Mouse (Mus musculus) lung, postnatal 4 days (tissue): ENCODE results near the gene Dkk3.

Experiments
- DNase-seq, 2 experiments: peaks; one replicate each; pipeline ENCODE4 v3.0.0; 2021

Gene Dkk3

GRCm38 (mm10) chr7:112158942-112159341 is at the start of gene Dkk3:
Gene Dkk3 (minus strand): TSS chr7:112159057.
- peak; percentile 65 to 80 for DNase-seq

DNA sequence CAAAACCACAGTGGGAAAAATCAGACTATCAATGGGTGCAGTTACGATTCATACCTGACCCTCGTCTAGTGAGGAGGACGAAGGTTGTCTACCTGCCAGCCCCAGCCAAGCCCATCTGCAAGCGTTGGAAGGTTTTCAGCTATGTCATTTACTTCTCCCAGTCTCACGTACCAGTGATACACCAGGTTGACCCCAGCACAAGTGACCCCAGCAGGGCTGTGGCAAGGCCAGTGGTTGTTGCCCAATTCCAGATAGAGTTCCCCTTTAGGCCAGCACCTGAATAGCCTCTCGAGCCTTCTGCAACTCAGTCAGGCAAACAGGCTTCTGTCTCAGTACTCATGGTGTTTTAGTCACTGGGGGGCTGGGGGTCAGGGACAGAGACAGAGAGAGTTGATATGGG is 48.9 kb upstream of the Dkk3 start:
- no peak for DNase-seq

DNA sequence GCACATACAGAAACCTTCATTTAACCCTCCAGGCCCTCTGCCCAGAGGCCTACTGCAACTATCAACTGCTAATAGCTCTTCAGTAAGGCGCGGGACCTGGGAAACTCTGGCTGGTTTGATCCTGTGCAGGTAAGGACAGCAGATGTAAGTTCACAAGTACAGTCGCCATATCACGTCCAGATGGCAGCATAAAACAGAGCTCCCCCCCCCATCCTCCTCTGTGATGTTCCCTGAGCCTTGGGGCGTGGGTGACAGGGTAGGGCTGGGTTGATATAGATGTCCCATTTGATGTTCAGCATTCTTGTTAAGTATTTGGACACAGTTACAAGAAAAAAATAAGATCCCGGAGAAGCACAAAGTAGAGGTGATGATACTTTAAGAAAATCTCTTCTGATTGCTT is 46.7 kb upstream of the Dkk3 start:
- DNase-seq: no peak

- no peak for DNase-seq
Observed at GRCm38 (mm10) chr7:112204380-112204963, 45.6 kb upstream of the Dkk3 start.

DNA sequence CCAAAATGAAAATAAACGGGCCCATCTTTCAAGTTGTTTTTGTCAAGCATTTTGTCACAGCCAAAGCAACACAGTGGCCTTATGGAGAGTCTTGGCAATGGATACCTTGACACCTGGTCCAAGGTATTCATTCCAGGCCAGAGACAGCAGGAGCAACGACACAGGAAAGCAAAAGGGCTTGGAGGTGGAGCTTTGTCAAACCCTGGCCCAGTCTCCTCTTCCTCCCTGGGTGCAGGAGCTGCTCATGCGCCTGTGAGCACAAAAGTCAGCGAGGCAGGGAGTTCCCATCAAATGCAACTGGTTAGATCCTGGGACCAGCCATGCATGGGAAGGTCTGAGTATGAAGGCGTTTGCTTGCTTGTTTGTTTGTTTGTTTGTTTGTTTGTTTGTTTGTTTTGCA is 45.1 kb upstream of the Dkk3 start:
- no peak for DNase-seq

DNA sequence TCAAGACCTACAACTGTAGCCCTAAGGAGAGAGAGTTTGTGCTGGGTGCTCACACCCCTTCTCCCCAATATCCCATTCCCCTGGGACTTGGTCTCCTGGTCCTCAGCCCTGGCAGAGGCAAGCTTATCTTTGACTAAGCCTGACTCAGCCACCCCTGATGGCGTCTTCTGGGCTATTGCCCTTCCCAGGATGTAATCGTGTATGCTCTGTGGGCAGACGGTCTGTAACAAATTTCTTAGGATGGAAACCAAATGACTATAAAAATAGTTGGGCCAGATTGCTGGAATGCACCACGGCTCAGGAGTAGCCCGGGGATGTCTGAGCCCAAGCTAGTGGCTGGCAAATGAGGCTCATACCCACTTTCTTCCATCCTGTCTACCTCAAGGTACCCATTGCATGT is 44.0 kb upstream of the Dkk3 start:
- no peak for DNase-seq

DNA sequence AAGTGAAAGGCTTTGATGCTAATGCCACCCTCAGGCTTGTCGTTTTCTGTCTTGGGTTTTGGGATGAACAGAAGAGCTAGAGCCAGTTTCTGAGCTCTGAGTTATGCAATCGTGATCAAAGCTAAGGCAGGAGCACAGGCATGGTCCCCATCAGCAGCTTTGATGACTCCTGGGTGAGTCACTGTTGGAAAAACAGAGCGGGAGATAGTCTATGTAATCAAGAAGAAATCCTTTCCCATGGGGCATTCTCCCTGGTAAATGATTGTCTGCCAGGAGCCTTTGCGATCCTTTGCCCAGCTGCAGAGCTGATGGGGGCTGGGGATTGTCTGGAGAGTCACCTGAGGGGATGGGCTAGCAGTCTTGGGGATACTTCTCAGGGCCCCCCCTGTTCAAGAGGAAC is 43.3 kb upstream of the Dkk3 start:
- no peak for DNase-seq

DNA sequence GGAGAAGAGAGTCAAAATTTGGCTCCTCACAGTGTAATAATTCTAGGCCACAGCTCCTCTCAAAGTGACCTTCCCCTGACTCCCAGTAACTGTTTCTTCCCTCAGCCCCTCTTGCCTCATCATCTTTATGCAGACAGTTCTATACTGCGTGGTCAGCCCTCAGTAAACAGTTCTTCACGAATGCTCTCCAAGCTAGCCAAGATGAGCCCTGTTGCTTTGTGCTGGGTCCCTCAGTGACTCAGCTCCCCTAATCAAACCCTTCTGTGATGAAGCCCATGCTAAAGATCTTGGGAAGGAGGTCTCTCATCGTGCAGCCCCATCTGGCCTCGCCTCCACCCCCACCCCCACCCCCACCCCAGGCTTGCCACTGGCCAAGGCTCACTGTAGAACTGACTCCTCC is 41.9 kb upstream of the Dkk3 start:
- DNase-seq: no peak

DNA sequence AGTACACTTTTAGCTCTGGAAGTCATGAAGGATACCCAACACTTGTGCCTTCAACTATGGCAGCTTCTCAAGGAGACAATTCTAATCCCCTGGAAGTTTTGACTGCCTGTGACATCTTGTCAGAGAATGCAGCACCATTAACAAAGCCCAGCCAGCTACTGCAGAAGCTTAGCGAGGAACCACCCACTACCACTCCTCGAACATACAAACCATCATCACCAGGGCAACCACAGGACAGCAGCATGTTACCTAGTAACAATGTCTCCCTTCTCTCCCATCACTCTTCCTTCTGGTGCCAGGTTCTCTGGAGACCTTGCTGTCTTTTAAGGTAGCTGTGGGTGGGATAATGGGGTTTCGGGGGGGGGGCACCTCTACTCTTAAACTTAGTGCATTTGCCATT is 40.5 kb upstream of the Dkk3 start:
- no peak for DNase-seq

DNA sequence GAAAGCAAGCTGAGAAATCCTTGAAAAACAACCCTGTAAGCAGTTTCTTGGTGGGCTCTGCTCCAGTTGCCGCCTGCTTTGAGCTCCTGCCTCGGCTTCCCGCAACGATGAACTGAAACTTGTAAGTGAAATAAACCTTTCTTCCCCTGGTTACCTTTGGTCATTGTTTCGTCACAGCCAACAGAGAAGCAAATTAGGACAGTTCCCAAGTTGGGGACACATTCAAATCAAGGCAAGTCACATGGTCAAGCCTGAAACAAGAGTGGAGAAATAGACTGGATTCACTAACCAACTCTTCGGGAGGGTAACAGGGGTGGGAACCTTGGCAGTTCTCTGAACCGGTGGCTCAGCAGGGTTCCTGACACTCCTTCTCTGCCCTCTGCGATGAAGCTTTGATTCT is 38.6 kb upstream of the Dkk3 start:
- DNase-seq: no peak

DNA sequence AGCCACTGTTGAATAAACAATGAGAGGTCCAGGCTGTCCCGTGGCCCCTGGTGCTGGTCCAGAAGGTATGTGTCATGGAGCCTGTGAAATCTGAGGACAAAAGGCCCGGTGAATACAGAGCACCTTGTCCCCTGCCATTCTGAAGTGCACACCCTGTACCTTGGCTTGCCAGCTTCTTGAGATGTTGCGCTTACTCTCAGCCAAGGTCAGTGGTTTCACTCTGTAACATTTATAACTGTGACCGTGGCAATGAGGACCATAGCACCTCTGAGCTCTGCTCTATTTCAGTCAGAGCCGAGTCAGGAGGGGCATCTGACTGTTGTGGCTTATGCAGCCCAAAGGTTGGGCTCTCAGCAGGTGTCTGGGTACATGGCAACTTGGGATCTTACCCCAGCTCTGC is 35.4 kb upstream of the Dkk3 start:
- DNase-seq: no peak

DNA sequence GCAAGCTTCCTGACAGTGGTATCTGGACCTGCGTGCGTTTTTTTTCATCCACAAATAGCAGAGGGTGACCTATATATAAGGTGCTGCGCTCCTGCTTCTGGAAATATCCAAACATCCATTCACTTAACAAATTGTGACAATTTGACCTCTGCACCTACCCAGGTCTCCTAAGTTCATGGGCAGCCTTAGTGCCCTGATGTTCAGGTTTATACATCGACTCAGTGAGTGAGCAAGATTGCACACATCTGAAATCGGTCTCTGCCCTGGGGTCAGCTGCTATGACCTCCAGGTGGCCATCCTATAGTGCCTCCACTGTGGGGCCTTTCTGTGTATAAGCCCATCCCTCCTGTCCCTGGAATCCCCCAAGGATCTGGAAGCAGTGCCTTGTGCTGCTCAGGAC is 33.9 kb upstream of the Dkk3 start:
- DNase-seq: no peak

DNA sequence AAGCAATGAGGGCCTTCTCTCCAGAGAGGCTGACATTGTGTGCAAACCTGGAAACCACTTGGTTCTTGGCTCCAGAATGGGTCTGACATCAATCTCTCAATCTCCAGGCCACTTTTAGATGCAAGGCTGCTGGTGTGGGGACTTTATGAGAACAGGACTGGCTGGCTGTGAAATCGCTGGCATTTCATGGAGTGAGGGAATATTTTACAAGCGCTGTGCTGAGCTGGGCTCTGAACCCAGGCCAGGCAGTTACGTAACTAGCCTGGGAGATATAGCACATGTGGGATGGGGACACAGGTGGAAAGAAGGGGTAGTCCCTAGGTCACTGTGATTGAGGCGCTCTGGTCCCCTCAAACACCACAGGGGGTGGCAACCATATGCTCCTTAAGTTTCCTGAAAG is 33.4 kb upstream of the Dkk3 start:
- DNase-seq: no peak

DNA sequence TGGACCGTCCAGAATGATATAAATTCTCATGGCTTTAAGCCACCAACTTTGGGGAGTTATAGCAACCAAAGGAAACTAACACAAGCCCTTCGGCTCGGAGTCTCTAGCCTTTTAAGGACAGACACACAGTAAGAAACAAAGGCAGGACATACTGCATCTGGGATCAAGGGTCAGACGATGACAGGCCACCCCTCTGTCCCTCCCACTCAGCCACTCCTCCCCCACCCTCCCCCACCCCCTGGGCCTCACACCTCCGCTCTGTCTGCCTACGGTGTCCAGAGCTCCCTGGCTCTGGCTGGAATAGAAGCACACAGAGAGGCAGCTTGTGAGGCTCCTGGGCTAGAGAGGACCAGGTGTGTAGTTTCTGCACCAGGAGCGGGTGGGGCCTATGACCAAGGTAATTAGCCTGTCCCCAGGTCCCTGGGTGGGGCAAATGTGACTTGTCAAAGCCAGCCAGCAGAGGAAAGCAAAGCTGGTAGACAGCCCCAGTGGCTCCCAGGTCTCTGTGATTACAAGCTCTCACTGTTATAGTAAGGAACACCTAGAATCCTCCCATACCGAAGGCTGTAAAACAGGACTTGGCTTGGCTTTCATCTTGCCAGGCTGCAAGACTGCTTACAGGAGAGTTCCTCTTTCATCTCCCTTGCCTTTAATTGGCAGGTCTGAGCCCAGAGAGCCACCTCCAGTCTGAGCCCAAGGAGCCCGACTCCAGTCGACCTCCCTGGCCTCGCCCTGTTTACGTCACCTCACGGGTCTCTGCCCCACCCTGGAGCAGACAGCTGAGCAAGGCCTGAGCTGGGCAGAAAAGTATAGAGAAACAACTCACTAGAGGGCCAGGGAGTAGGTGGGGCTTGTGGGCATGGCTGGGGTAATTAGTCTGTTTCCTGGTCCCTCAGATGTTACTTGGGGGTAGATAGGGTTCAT is 28.9 kb upstream of the Dkk3 start:
- DNase-seq: no peak

DNA sequence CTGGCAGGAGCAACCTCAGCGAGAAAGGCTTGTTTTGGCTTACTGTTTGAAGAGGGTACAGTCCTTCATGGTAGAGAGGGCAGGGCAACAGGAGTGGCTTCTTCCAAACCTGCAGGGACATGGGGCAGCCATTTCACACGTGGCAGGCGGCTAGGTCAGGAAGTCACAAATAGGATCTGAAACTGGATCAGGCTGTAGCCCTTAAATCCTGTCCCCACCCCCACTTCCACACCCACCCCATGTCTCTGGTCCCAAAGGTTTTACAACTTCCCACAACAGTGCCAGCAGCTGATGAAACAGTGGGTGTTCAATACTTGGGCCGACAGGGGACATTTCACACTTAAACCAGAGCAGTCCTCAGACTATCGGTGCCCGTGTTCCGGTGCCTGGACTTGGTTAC is 28.0 kb upstream of the Dkk3 start:
- no peak for DNase-seq

DNA sequence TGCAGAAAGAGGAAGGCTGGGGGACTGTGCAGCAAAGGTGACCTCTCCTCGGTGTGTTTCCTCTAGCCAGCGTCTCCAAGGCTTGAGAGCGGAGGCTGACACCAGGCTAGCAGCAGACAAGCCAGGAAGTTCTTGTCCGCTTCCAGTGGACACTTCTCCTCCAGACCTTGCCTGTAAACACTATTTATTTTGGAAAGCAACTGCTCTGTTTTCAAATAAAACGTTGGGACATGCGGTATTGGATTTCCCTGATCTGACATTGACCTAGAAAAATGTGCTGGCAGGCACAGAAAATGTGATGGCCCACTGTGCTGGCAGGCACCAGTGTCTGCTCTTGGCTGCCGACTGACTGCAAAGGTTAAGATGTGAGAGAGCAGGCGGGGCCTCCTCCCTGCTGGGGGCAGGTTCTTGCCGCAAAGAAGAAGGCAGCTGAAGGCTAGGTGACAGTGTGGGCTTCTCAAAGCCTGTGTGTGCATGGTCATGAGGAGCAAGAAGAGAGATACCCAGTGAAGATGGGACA is 26.4 kb upstream of the Dkk3 start:
- DNase-seq: peak in 1 of 2 experiments; percentile 51

DNA sequence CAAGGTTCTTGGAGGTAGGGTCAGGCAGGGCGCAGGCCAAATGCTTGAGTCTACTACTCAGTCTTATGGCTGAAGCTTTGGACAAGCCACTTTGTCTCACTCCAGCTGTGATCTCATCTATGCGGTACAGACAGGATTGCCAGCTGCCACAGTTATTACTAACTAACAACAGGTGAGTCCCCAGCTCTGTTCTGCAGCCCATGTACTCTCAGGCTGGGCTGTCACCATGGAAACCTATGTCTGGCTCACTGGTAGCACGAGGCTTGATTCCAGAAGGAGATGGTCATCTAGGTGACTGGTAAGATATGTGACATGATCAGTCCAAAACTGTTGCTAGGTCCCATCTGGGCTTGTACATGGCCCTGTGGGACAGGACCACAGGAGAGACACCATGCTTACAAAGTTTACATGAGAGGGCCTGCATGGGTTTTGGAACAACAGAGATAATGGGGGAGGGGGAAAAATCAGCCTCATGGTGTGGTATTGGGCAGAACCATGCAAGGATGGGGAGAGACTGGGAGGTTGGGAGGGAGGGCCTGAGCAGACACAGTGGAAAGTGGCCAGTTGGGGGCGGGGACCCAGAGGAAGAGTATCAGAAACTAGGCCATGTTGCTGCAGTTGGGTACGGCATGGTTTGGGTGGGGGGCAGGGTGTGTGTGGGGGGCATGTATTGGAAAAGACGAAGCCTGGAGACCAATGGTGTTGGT is 25.8 kb upstream of the Dkk3 start:
- no peak for DNase-seq

GRCm38 (mm10) chr7:112183258-112183841 is 24.5 kb upstream of the Dkk3 start:
- DNase-seq: peak; percentile 88 to 91

GRCm38 (mm10) chr7:112180235-112180705 is 21.4 kb upstream of the Dkk3 start:
- DNase-seq: peak; percentile 88 to 90

DNA sequence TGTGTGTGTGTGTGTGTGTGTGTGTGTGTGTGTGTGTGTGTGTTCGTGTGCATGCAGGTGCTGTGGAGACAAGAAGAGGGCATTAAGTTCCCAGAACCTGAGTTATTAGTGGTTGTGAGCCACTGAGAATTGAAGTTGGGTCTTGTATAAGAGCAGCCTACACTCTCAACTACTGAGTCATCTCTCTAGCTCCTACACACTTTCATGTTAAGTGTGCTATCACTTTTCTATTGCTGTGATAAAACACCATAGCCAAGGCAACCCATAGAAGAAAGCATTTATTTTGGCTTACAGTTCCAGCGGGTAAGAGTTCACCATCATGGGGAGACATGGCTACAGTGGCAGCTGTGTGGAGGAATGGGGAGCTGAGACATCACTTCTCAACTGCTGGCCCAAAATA is 17.8 kb upstream of the Dkk3 start:
- no peak for DNase-seq

- no peak for DNase-seq
Observed at GRCm38 (mm10) chr7:112172669-112173068, 13.8 kb upstream of the Dkk3 start.

GRCm38 (mm10) chr7:112169955-112170692 is 11.3 kb upstream of the Dkk3 start:
- peak in 1 of 2 experiments; percentile 61 for DNase-seq
